Mouse (Mus musculus) skeletal muscle tissue, adult 2 months (tissue): ENCODE results near the gene Cryz.
"Not testable (repeated sequence)": the region's sequence is repeated elsewhere in the genome, so short reads cannot be mapped to it uniquely, and the experiment has no call there.

Experiments
- DNase-seq: peaks from one replicate; pipeline ENCODE4 v3.0.0-alpha.2; 2012; ENCODE audit warnings: low read depth, low spot score

Gene Cryz

GRCm38 (mm10) chr3:154611888-154612287 lies 15.4 kb downstream of the Cryz start:
- no peak for DNase-seq

GRCm38 (mm10) chr3:154614771-154615170 lies 18.3 kb downstream of the Cryz start:
- DNase-seq: no peak

GRCm38 (mm10) chr3:154615304-154615703 lies 18.8 kb downstream of the Cryz start:
- no peak for DNase-seq

GRCm38 (mm10) chr3:154616106-154616505 lies 19.6 kb downstream of the Cryz start:
- DNase-seq: no peak

GRCm38 (mm10) chr3:154628284-154628683 lies 31.8 kb downstream of the Cryz start:
- no peak for DNase-seq

GRCm38 (mm10) chr3:154631281-154631680 lies 34.8 kb downstream of the Cryz start:
- DNase-seq: not testable (repeated sequence)

- DNase-seq: no peak
These were observed 36.6 kb downstream of the Cryz start for GRCm38 (mm10) chr3:154633091-154633490.

- no peak for DNase-seq
These were observed 50.3 kb downstream of the Cryz start for GRCm38 (mm10) chr3:154646638-154647442.

- no peak for DNase-seq
These were observed 50.9 kb downstream of the Cryz start for GRCm38 (mm10) chr3:154647443-154647780.

- no peak for DNase-seq
These were observed 53.1 kb downstream of the Cryz start for GRCm38 (mm10) chr3:154649411-154650285.

- no peak for DNase-seq
These were observed 54.8 kb downstream of the Cryz start for GRCm38 (mm10) chr3:154651192-154651821.

- DNase-seq: no peak
These were observed 56.3 kb downstream of the Cryz start for GRCm38 (mm10) chr3:154652581-154653420.

- DNase-seq: no peak
These were observed 56.9 kb downstream of the Cryz start for GRCm38 (mm10) chr3:154653454-154653853.

- DNase-seq: no peak
These were observed 57.8 kb downstream of the Cryz start for GRCm38 (mm10) chr3:154654284-154654683.

GRCm38 (mm10) chr3:154654901-154655300 lies 58.4 kb downstream of the Cryz start:
- DNase-seq: no peak

GRCm38 (mm10) chr3:154655711-154656110 lies 59.2 kb downstream of the Cryz start:
- DNase-seq: no peak

GRCm38 (mm10) chr3:154663545-154663944 lies 67.0 kb downstream of the Cryz start, which contains the start of gene Erich3:
TSS of gene Erich3 (plus strand) at chr3:154663859.
- DNase-seq: no peak

- no peak for DNase-seq
These were observed 67.6 kb downstream of the Cryz start for GRCm38 (mm10) chr3:154663976-154664581.

GRCm38 (mm10) chr3:154664636-154665035 lies 68.1 kb downstream of the Cryz start:
- no peak for DNase-seq

- no peak for DNase-seq
These were observed 72.0 kb downstream of the Cryz start for GRCm38 (mm10) chr3:154668485-154668884.

- no peak for DNase-seq
These were observed 74.1 kb downstream of the Cryz start for GRCm38 (mm10) chr3:154670584-154670983.
